In the genomic region with DNA sequence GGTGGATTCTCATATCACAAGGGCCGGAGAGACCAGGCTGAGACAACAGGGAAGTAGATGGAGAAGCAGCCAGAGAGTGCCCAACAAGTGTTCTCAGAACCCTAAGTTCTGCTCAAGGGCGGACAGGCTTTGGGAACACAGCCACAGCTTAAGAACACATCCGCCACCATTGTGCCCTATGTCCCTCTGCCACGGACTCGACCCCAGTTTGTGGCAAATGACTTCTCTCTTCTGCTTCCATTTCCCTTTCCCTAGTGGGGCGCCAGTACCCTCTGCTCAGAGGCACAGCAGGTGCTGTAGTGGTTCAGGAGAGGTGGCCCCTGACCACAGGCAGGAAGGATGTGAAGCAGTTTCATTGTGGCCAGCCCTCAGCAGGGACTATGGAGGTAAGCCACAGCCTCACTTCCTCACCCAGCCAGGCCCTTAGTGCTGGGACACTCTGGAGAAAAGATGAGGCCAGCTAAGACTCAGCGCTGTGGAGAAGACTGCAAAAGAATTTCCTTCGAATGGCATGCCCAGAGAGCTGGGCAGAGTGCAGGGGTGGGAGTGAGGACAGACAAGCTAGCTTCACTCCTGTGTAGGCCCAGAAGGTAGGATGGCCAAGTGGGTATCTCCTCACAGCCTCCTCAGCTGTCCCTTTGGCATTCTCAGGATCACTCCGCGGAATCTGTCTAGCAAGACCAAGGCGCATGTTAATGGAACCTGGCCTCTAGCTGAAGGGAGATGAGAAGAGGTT, we compare ENCODE assay signal across 10 mouse cellular contexts. TPM values are rescaled to one million over a fixed set of nuclear protein-coding genes. Genes with fewer than 3 reads are reported as not detected.
A peak's percentile ranks its signal among the peaks of the same experiment; 100 is the strongest.
DNase-seq lines count a peak whose midpoint lies in the region; ATAC-seq and TF ChIP-seq lines count a peak whose summit lies in the region.
"Had no signal": no experiment of that assay in that cellular context is flagged by ENCODE, and none has a peak within 500 bp of the region (broad histone marks: within the 10 kb centered on the region; RNA-seq: fewer than 3 reads in every experiment).

No protein-coding gene starts in this region.

- 48% methylated on average over 11 of the region's 11 CpGs for WGBS in thymus, adult 2 months
- 91% methylated on average over 11 of the region's 11 CpGs for WGBS in stomach, postnatal 0 days

- no peak for TF ChIP-seq EP300 in stomach, postnatal 0 days (optimal IDR thresholded peaks at IDR 0.05)

- no peak for TF ChIP-seq POLR2A in thymus, adult 2 months (IDR thresholded peaks at IDR 0.05; ENCODE audit: control insufficient read depth, extremely low read depth, insufficient read depth, low read length, poor library complexity)

- H3K4me3 ChIP-seq in gastrocnemius, adult 2 months, result no peak overlapping the region
- no peak overlapping the region for H3K4me3 ChIP-seq in thymus, adult 2 months (ENCODE audit: control insufficient read depth, insufficient read depth, low read length)
- H3K4me3 ChIP-seq in stomach, postnatal 0 days (ENCODE audit: low read depth, low read length), result no peak overlapping the region

- H3K27ac ChIP-seq in gastrocnemius, adult 2 months, result peak overlapping the region; percentile 74
- no peak overlapping the region for H3K27ac ChIP-seq in thymus, adult 2 months (ENCODE audit: control insufficient read depth, insufficient read depth, low read length)
- H3K27ac ChIP-seq in stomach, postnatal 0 days (replicated peaks), result peak overlapping the region; percentile 94

- DNase-seq in gastrocnemius, adult 2 months, result no peak
- no peak for DNase-seq in gastrocnemius, postnatal 25 days
- peak; percentile 66 for DNase-seq in thymus, postnatal 0 days (ENCODE audit: low spot score)
- no peak for DNase-seq in thymus, adult 2 months
- peak; percentile 65 for DNase-seq in lung, postnatal 25 days (ENCODE audit: low spot score)
- DNase-seq in stomach, postnatal 0 days (ENCODE audit: low spot score), result no peak
- DNase-seq in frontal cortex, postnatal 14 days (ENCODE audit: low spot score in 2 of 2), result no peak
- no peak for DNase-seq in cerebellum, adult 11 months
- DNase-seq: adrenal gland, postnatal 25 days; kidney, adult 2 months had no signal

- ATAC-seq in stomach, postnatal 0 days (ENCODE audit: low FRiP score, low TSS enrichment), result no peak

- intact Hi-C loops in gastrocnemius, adult 2 months (cut with DNase I), result no loop called here

- no peaks in the 10 kb centered on the region for H3K9me3 ChIP-seq in stomach, postnatal 0 days (ENCODE audit: control insufficient read depth, low read length)

- H3K27me3 ChIP-seq in thymus, adult 2 months (ENCODE audit: control insufficient read depth, insufficient read depth, low read length), result no peaks in the 10 kb centered on the region
- H3K27me3 ChIP-seq in stomach, postnatal 0 days (ENCODE audit: control insufficient read depth, insufficient read depth, low read length), result no peaks in the 10 kb centered on the region

- no peak overlapping the region for H3K4me2 ChIP-seq in stomach, postnatal 0 days (replicated peaks; ENCODE audit: low read depth)

- H3K36me3 ChIP-seq in thymus, adult 2 months (ENCODE audit: control insufficient read depth, insufficient read depth, low read length), result no peaks in the 10 kb centered on the region
- no peaks in the 10 kb centered on the region for H3K36me3 ChIP-seq in stomach, postnatal 0 days (ENCODE audit: control insufficient read depth, insufficient read depth, low read length)

- H3K4me1 ChIP-seq in thymus, adult 2 months (replicated peaks; ENCODE audit: control insufficient read depth, insufficient read depth, low read length), result peaks cover 51% of the 10 kb centered on the region
- H3K4me1 ChIP-seq in stomach, postnatal 0 days (replicated peaks; ENCODE audit: control insufficient read depth, insufficient read depth), result peaks cover 11% of the 10 kb centered on the region

- no peak overlapping the region for H3K9ac ChIP-seq in stomach, postnatal 0 days (ENCODE audit: low read length)

- TF ChIP-seq CTCF in gastrocnemius, adult 2 months (IDR thresholded peaks at IDR 0.05), result no peak
- no peak for TF ChIP-seq CTCF in thymus, adult 2 months (IDR thresholded peaks at IDR 0.05; ENCODE audit: borderline replicate concordance, control insufficient read depth, extremely low read depth, insufficient read depth, low read length, poor library complexity)
- TF ChIP-seq CTCF in stomach, postnatal 0 days (IDR thresholded peaks at IDR 0.05; ENCODE audit: low read depth), result no peak

RNA-seq across cellular contexts. Expression of a gene that starts 19.9 kb away (rescaled TPM):
- total RNA-seq in gastrocnemius, adult 2 months (2021), result 10 to 100 TPM; 13.4 to 58.6 TPM
- 10 to 100 TPM; 17.2 to 19.6 TPM for total RNA-seq in gastrocnemius, postnatal 25 days (2021)
- 12.4 and 14.2 TPM in 2 replicates for polyA plus RNA-seq in thymus, postnatal 0 days (2015; fragmentation: Nextera tagmentation; extraction: Ambion mirVana)
- polyA plus RNA-seq in thymus, adult 2 months (2012; rRNA removed), result 36.8 and 42.3 TPM in 2 replicates
- polyA plus RNA-seq in stomach, postnatal 0 days (2015; fragmentation: Nextera tagmentation; extraction: Ambion mirVana), result 18.2 and 19.8 TPM in 2 replicates

Comparison
In these comparisons a context has a peak if more than half of its experiments do, and no peak if none do; other contexts are left out.
1. DNase-seq: peak in thymus, postnatal 0 days (single experiment) and lung, postnatal 25 days (single experiment); none in gastrocnemius, adult 2 months (single experiment), gastrocnemius, postnatal 25 days (single experiment), thymus, adult 2 months (single experiment), stomach, postnatal 0 days (single experiment), frontal cortex, postnatal 14 days (0 of 2) and cerebellum, adult 11 months (single experiment).